Mouse (Mus musculus) hematopoietic stem cell, adult 5-6 weeks (primary cell): Measurements from ENCODE around the gene Plcb4. TPM values are rescaled to one million over a fixed set of nuclear protein-coding genes. Genes with fewer than 3 reads are reported as not detected.
"Not testable (repeated sequence)": the region's sequence is repeated elsewhere in the genome, so short reads cannot be mapped to it uniquely, and the experiment has no call there.

Experiments
- ATAC-seq, 2 experiments: fragments of 125-278 bp in 1 of 2; replicated peaks in 1 of 2; 2 replicates each; pipeline ENCODE4 v1.8.0; 2016 to 2017; ENCODE audit warnings: inconsistent platforms in 2 of 2, mild to moderate bottlenecking in 2 of 2, moderate number of reproducible peaks in 2 of 2, low read depth in 1 of 2, moderate TSS enrichment in 1 of 2; ENCODE audit not compliant: low FRiP score in 2 of 2, poor library complexity in 2 of 2, severe bottlenecking in 2 of 2, insufficient read depth in 1 of 2, low TSS enrichment in 1 of 2
- total RNA-seq: library from RNA; stranded (forward); fragments of 172-1452, 232-1000 nt; gene quantifications from 2 replicates; pipeline ENCODE4 v1.2.3, GENCODE M21; 2017

The Plcb4 gene
- total RNA-seq, 1 experiment from 2014 or later: 38.5 TPM

- ATAC-seq: no peak
Observed at GRCm38 (mm10) chr2:135883359-135883758, 224.5 kb downstream of the Plcb4 start.

- peak; percentile 68 to 69 for ATAC-seq
Observed at GRCm38 (mm10) chr2:135884534-135885180, 225.8 kb downstream of the Plcb4 start.

DNA sequence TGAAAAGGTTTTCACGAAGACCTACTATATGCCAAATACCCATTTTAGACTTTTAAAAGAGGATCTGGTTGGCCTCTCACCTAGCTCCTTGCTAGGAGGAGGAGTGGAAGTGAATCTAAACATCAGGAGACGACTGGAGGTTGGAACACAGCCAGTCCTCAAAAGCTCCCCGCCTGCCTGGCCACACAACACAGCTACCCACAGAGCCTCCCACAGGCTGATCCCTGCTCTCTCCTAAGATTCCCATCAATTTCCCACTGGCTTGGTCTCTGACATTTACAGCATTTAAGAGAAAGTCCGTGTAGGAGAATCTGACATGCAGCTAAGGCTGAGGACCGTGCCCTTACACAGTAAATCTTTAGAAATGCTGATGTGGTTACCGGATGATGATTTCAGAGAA is 226.8 kb downstream of the Plcb4 start:
- ATAC-seq: no peak

DNA sequence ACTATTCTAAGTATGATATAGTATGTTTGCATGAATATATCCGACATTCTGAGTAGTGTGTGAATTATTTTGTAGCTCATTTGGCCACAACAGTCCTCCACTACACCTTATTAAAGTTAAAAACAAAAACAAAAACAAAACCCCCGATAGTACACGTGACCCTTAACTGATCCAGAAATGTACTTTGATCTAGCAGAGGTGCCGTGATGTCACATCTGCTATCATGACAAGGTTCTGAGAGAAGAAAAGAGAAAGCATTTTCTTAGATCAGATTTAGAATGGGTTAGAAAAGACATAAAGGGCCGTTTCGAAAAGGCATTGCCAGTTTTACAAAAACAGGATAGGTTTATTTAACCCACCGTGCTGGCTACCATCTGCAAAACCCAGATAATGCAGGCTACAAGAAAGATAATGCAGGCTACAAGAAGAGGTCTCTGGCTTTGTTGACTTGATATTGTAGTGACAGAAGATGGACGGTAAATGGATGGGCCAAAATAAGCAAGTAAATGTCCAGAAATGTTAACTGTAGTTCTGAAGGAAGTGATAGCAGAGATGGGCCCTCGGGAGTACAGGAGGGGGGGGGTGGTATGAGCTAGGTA is 227.4 kb downstream of the Plcb4 start:
- no peak for ATAC-seq

DNA sequence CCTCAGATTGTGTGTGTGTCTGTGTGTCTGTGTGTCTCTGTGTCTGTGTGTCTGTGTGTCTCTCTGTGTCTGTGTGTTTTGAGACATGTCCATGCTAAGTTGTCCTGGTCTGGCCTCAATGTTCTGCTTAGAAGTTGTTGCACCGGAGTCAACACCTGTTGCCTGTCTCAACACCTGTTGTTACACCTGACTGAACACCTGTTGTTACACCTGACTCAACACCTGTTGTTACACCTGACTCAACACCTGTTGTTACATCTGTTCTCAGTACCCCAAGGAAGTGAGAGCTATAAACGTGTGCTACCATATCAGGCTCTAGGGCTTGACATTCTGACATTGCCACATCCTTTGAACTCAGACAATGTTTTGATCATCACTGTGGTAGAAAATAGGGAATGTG is 229.0 kb downstream of the Plcb4 start:
- no peak for ATAC-seq

- no peak for ATAC-seq
Observed at GRCm38 (mm10) chr2:135888206-135888605, 229.4 kb downstream of the Plcb4 start.

- ATAC-seq: no peak
Observed at GRCm38 (mm10) chr2:135888767-135889166, 230.0 kb downstream of the Plcb4 start.

DNA sequence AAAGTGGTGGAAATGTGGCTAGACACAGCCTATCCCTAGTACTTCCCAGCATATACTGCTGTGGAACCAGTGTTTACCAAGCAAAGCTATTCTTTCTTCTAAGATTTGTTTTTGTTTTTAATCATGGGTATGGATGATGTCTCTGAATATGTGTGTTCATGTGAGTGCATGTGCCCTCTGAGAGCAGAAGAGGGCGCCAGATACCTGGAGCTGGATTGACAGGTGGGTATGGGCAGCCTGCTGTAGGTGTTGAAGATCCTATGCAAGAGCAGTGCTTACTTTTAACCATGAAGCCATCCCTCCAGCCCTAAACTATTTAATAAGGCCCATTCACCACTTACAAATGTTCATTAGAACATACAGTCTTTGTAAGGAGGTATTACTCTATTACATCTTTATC is 231.3 kb downstream of the Plcb4 start:
- no peak for ATAC-seq

DNA sequence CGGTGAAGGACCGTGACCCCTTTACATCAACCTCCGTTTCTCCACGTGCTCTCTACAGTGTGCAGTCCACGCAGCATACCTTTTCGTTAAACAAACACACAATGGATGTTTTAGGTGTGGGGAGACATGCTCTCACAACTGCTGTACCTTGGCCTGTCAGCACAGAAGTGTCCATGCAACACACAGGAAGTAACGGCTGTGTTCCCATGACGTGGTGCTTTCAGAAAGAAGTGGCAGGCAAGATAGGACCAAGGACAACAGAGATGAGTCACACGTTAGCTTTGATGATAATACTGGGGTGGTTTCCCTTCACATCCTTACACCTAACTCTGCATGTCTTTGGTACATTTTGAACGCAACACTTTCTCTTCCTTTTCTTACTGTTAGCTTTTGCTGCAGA is 232.3 kb downstream of the Plcb4 start:
- peak in 1 of 2 experiments; percentile 13; a peak in 1 of 4 replicates for ATAC-seq

DNA sequence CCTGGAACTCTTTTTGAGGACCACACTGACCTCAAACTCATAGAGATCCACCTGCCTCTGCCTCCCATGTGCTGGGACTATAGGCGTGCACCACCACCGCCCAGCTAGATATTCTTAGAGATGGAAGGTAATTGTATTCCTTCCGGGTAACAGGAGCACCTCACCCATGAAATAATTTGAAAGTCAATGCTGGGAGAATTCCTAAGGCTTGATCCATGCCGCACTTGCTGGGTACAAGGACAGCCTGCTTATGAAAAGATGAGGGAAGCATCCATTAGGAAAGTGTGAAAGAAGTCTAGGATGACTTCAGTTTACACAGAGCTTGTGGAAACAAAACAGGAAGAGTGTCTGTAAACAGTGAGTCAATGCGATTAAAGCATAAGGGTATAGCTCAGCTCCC is 232.9 kb downstream of the Plcb4 start:
- ATAC-seq: no peak

DNA sequence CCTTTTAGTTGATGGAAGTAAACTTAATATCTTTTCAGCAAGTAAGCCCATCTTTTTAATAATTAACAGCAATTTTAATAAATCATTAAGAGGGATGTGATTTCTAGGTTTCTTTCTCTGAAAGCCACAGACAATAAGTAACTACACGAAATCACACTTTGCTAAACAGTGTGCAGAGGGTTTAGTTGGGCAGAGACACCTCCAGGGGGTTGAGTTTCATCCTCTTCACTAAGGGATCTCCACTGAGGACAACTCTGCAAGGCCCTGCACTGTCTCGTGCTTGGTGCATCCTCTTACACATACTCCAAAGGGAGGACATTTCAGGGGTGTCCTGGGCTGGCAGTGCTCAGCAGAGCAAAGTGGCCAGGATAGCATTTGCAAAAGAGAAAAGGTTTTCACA is 235.8 kb downstream of the Plcb4 start:
- ATAC-seq: no peak

DNA sequence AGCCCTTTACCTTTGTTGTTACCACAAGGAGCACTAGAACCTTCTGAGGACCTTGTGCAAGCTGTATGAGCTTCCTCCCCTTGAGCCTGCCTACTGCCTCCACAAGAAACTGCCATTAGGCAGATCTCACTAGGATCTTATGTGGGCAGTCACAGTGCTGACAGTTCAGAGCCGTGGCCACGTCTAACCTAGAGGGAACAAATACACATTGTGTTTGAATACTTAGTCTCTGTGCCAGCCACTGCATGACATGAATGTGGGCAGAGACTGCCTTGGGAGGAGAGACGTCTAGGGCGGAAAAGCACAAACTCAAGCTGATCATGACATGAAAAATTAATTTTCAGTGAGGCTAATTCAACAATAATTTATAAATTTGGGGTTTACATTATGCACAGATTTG is 239.2 kb downstream of the Plcb4 start:
- no peak for ATAC-seq

DNA sequence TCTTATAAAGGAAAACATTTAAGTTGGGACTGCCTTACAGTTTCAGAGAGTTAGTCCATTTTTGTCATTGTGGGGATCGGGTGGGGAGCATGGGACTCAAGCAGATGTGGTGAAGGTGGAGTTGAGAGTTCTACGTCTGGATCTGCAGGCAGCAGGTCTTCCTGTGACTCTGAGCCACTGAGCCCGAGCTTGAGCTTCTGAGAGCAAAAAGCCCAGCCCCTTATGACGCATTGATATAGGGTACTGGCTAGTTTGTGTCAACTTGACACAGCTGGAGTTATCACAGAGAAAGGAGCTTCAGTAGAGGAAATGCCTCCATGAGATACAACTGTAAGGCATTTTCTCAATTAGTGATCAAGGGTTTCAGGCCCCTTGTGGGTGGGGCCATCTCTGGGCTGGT is 241.1 kb downstream of the Plcb4 start:
- ATAC-seq: not testable (repeated sequence)

- no peak for ATAC-seq
Observed at GRCm38 (mm10) chr2:135901015-135901414, 242.2 kb downstream of the Plcb4 start.

GRCm38 (mm10) chr2:135904262-135904661 is 245.5 kb downstream of the Plcb4 start:
- no peak for ATAC-seq

GRCm38 (mm10) chr2:135904791-135905190 is 246.0 kb downstream of the Plcb4 start:
- no peak for ATAC-seq

DNA sequence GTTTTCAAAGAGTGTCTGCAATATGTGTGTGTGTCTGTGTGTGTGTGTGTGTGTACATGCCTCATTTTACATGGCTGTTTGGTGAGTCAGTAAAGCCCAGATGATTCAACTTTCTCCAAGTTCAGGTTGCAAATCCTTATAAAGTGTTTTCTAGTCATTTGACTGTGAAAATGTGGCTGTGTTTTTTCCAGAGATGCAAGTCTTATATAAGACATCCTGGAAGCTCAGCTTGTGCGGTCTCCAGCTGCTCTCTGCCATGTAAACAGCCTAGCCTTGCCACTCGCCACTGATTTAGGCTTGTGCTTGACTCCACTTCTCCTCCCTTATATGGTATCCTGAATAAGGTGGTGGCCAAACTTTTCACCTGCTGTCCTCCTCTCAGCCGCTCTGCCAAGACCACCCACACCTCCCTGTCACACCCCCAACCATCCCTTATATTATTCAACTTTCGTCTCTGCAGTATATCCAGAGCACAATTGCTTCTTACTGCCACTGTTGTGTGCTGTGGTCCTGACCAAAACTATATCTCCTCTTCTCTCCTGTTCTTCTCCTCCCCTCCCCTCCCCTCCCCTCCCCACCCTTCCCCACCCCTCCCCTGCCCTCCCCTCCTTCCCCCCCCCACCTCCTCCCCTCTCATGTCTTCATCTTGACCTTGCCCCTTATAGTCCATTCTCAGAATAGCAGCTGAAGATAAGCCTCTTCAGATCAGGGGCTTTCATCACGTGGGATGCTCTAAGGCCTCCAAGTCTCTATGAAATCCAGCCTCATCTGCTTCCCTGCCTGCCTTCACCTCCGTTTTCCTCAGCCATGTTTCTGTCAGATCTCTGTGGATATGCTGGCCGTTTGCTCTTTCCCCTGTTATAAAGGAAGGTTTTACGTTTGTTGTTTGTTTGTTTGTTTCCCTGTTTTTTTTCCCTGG is 255.8 kb downstream of the Plcb4 start:
- ATAC-seq: no peak

GRCm38 (mm10) chr2:135915928-135916327 is 257.1 kb downstream of the Plcb4 start:
- ATAC-seq: no peak
